9 mouse cellular contexts compared by ENCODE assay signal in the genomic region with DNA sequence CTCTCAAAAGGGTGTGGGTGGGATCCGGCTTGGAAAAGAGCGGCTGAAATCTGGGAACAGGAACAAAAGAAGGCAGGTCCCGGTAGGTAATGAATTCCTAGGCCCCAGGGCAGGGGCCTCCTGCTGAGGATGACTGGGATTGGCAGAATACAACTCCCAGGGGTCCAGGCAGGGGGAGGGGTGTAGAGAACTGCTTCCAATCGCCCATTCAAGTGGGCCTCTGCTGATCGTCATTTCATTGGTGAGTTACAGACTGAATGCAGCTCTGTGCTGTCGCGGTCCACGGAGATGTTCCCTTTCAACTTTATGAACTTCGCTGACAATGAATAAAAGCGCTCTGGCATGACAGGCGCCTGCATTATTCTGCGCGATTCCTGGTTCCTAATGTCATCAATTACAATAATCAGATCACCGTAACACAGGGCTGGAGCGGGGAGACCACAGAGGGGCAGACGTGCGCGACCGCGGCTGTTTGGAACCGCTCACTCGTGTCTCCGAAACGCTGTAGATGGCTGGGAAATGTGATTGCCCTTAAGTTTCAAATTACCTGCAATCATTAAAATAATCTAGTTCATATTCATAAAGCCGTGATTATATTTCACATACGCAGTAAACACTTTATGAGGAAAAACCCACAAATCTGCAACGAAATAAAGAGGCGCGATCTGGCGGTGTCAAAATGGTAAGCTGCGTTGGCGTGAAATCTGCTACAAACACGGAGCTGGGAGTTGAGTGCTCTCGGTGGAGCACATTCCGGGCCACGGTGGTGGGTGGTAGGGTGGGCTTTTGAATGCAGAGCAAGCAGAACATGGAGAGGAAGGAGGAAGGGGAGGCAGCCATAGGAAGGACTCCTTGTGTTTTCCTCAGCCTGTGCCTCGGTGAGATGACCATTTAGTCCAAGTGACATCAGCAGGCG.
DNase-seq lines count a peak whose midpoint lies in the region; ATAC-seq and TF ChIP-seq lines count a peak whose summit lies in the region.
"Had no signal": no experiment of that assay in that cellular context is flagged by ENCODE, and none has a peak within 500 bp of the region (broad histone marks: within the 10 kb centered on the region; RNA-seq: fewer than 3 reads in every experiment).

No protein-coding gene starts in this region.

- ATAC-seq in forebrain, embryonic 13.5 days = peak; percentile 62; the same call in 1 of the 2 replicates
- ATAC-seq in activated CD4-positive, CD25-positive, alpha-beta regulatory T cell, adult 4 months = no peak

- peaks cover 56% of the 10 kb centered on the region for H3K27me3 ChIP-seq in heart, embryonic 10.5 days (ENCODE audit: insufficient read depth, poor library complexity, severe bottlenecking)
- H3K27me3 ChIP-seq in forebrain, embryonic 13.5 days = peaks cover 74% of the 10 kb centered on the region
- H3K27me3 ChIP-seq in midbrain, embryonic 10.5 days (ENCODE audit: low read depth, poor library complexity, severe bottlenecking) = peaks cover 93% of the 10 kb centered on the region

- H3K9me3 ChIP-seq in heart, embryonic 10.5 days = no peaks in the 10 kb centered on the region
- H3K9me3 ChIP-seq in ES-E14 (ENCODE audit: control insufficient read depth, insufficient read depth, low read depth, low read length) = no peaks in the 10 kb centered on the region
- no peaks in the 10 kb centered on the region for H3K9me3 ChIP-seq in forebrain, embryonic 13.5 days (replicated peaks)
- 0 out of 2 replicates have a peak, but pooled peaks cover 3% of the 10 kb centered on the region for H3K9me3 ChIP-seq in midbrain, embryonic 10.5 days (replicated peaks)

- H3K4me1 ChIP-seq in heart, embryonic 10.5 days = peaks cover 23% of the 10 kb centered on the region; the same call in 1 of the 2 replicates
- H3K4me1 ChIP-seq in ES-E14 (ENCODE audit: control insufficient read depth in 2 of 2, insufficient read depth in 2 of 2, low read length in 2 of 2, poor library complexity in 1 of 2) = peaks cover 3 to 43% of the 10 kb centered on the region in 2 experiments
- H3K4me1 ChIP-seq in forebrain, embryonic 13.5 days = peaks cover 32% of the 10 kb centered on the region
- H3K4me1 ChIP-seq in midbrain, embryonic 10.5 days = peaks cover 40% of the 10 kb centered on the region

- in situ Hi-C loops in ES-E14 (cut with MboI; ENCODE audit: low sequenced_read_pairs in 2 of 2, unreplicated experiment in 2 of 2) = no loop called here

- no peak overlapping the region for H3K27ac ChIP-seq in heart, embryonic 10.5 days
- peak overlapping the region; percentile 41; the same call in 1 of the 2 replicates for H3K27ac ChIP-seq in ES-E14 (ENCODE audit: insufficient read depth, low read depth, low read length, poor library complexity, severe bottlenecking)
- H3K27ac ChIP-seq in forebrain, embryonic 13.5 days = no peak overlapping the region
- H3K27ac ChIP-seq in midbrain, embryonic 10.5 days (replicated peaks) = peak overlapping the region; percentile 80

- H3K9ac ChIP-seq in ES-E14 (ENCODE audit: insufficient read depth, low read depth, low read length, poor library complexity, severe bottlenecking) = peak overlapping the region; percentile 17; the same call in 1 of the 2 replicates
- peak overlapping the region; percentile 22; the same call in 1 of the 2 replicates for H3K9ac ChIP-seq in forebrain, embryonic 13.5 days

- 4% methylated on average over 38 of the region's 38 CpGs for WGBS in heart, embryonic 10.5 days
- WGBS in forebrain, embryonic 13.5 days = 4% methylated on average over 38 of the region's 38 CpGs
- 4% methylated on average over 38 of the region's 38 CpGs for WGBS in midbrain, embryonic 10.5 days

- peak overlapping the region; percentile 50 for H3K4me3 ChIP-seq in heart, embryonic 10.5 days
- peak overlapping the region; percentile 43 to 47 for H3K4me3 ChIP-seq in ES-E14 (ENCODE audit: insufficient read depth in 1 of 2, low read depth in 1 of 2, low read length in 2 of 2, poor library complexity in 1 of 2, severe bottlenecking in 1 of 2)
- peak overlapping the region; percentile 25 for H3K4me3 ChIP-seq in forebrain, embryonic 13.5 days
- H3K4me3 ChIP-seq in midbrain, embryonic 10.5 days = peak overlapping the region; percentile 50

- peak; percentile 73 for DNase-seq in heart, embryonic 10.5 days (ENCODE audit: low spot score)
- no peak for DNase-seq in heart, postnatal 36 days
- DNase-seq in ES-E14 (ENCODE audit: low read depth, low spot score) = peak; percentile 99
- DNase-seq in midbrain, embryonic 10.5 days (ENCODE audit: low spot score) = peak; percentile 75
- DNase-seq in testis, postnatal 10 days (ENCODE audit: low spot score) = no peak
- DNase-seq in kidney, adult 11 months = no peak
- DNase-seq: adrenal gland, adult 8-10 months had no signal

- peak overlapping the region; percentile 60 for H3K4me2 ChIP-seq in forebrain, embryonic 13.5 days

- no peaks in the 10 kb centered on the region for H3K36me3 ChIP-seq in heart, embryonic 10.5 days
- H3K36me3 ChIP-seq in ES-E14 (ENCODE audit: control insufficient read depth, insufficient read depth, low read length, poor library complexity, severe bottlenecking) = no peaks in the 10 kb centered on the region
- no peaks in the 10 kb centered on the region for H3K36me3 ChIP-seq in forebrain, embryonic 13.5 days (ENCODE audit: poor library complexity, severe bottlenecking)
- no peaks in the 10 kb centered on the region for H3K36me3 ChIP-seq in midbrain, embryonic 10.5 days

- intact Hi-C loops in heart, postnatal 36 days (cut with DNase I) = no loop called here

TF ChIP-seq in ES-E14, 5 proteins besides CTCF, POLR2A, EP300 and RAD21:
- TF ChIP-seq ZC3H11A (IDR thresholded peaks at IDR 0.05; ENCODE audit: borderline replicate concordance, low read depth, low read length) (no peak), CHD2 (IDR thresholded peaks at IDR 0.05; ENCODE audit: low read depth, low read length) (no peak), HCFC1 (IDR thresholded peaks at IDR 0.05; ENCODE audit: borderline replicate concordance, insufficient read depth, low read length) (0 out of 2 replicates have a peak, but pooled peaks have one; percentile 40), MAFK (IDR thresholded peaks at IDR 0.05; ENCODE audit: insufficient read depth, low read depth, low read length) (0 out of 2 replicates have a peak, but pooled peaks have one; percentile 4), ZNF384 (IDR thresholded peaks at IDR 0.05; ENCODE audit: low read depth, low read length) (no peak)

Comparison
In these comparisons a context has a peak if more than half of its experiments do, and no peak if none do; other contexts are left out.
1. DNase-seq: peak in heart, embryonic 10.5 days (single experiment), ES-E14 (single experiment) and midbrain, embryonic 10.5 days (single experiment); none in heart, postnatal 36 days (0 of 2), testis, postnatal 10 days (single experiment) and kidney, adult 11 months (single experiment).
2. H3K27ac ChIP-seq: peak in ES-E14 (single experiment) and midbrain, embryonic 10.5 days (single experiment); none in heart, embryonic 10.5 days (single experiment) and forebrain, embryonic 13.5 days (single experiment).
3. Peak in every context shown above with its lines, with median percentiles within 50 percentile points of each other: H3K4me3 ChIP-seq.